Mouse (Mus musculus): ENCODE measurements around the gene Zfand2a.

DNA sequence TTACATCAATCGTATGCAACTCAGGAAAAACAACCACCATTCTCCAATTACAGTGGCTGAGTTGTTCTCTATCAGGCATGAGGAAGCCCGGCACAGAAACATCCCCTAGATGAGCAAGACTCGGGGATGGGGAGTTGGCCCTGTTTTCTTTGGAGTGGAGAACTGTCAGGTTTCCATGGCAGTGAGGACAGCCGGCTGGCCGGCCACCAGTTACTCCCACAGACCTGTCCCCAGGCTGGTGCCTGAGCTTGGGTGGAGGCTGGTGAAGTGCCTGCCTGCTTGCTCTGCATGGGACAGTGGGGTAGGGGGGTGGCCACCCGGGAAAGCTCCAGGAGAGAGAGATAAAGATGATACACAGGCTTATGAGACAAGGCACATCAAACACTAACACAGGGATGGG lies 36.3 kb downstream of the Zfand2a start:
- TF ChIP-seq CTCF (IDR thresholded peaks at IDR 0.05), result no peak
- no peak for TF ChIP-seq EP300 (IDR thresholded peaks at IDR 0.05)

Data from lung, postnatal 0 days (tissue).